Mouse (Mus musculus): ENCODE data around the gene Irak2. TPM values are rescaled to one million over a fixed set of nuclear protein-coding genes. Genes with fewer than 3 reads are reported as not detected.

Gene Irak2
- polyA plus RNA-seq, 1 experiment from 2014 or later, result 11.0 TPM

GRCm38 (mm10) chr6:113612258-113612969, 25.9 kb upstream of the Irak2 start:
- no peak overlapping the region for H3K4me2 ChIP-seq (replicated peaks)
- no peaks in the 10 kb centered on the region for H3K27me3 ChIP-seq (replicated peaks)
- H3K27ac ChIP-seq, result no peak overlapping the region
- H3K9ac ChIP-seq, result no peak overlapping the region
- no peaks in the 10 kb centered on the region for H3K9me3 ChIP-seq
- peaks cover 33% of the 10 kb centered on the region for H3K36me3 ChIP-seq
- H3K4me3 ChIP-seq (replicated peaks), result no peak overlapping the region
- 87% methylated on average over 8 of the region's 8 CpGs for WGBS
- ATAC-seq, result no peak
- no peaks in the 10 kb centered on the region for H3K4me1 ChIP-seq (replicated peaks)

DNA sequence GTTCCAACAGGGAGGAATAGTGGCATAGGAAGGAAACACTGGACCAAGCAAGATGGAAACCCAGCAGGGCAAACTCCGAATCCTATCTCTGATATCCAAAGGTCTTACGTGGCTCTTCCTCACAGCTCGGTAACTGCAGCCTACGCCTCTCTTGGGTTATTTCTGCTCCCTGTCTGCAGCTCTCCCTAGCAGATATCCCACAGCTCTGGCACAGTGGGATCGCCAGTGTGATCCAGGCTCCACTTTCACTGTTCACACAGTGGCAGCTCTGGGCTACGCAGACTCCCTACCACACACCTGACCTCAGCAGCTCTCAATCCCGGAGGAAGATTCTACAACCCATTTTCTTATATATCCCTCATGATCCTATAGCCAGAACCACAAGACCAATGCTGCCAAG, 24.1 kb upstream of the Irak2 start:
- H3K36me3 ChIP-seq, result peaks cover 40% of the 10 kb centered on the region
- no peaks in the 10 kb centered on the region for H3K4me1 ChIP-seq (replicated peaks)
- H3K9ac ChIP-seq, result no peak overlapping the region
- H3K27me3 ChIP-seq (replicated peaks), result no peaks in the 10 kb centered on the region
- WGBS, result 94% methylated on average over 7 of the region's 7 CpGs
- no peak overlapping the region for H3K4me2 ChIP-seq (replicated peaks)
- no peak for ATAC-seq
- no peak overlapping the region for H3K27ac ChIP-seq
- no peaks in the 10 kb centered on the region for H3K9me3 ChIP-seq
- no peak overlapping the region for H3K4me3 ChIP-seq (replicated peaks)

DNA sequence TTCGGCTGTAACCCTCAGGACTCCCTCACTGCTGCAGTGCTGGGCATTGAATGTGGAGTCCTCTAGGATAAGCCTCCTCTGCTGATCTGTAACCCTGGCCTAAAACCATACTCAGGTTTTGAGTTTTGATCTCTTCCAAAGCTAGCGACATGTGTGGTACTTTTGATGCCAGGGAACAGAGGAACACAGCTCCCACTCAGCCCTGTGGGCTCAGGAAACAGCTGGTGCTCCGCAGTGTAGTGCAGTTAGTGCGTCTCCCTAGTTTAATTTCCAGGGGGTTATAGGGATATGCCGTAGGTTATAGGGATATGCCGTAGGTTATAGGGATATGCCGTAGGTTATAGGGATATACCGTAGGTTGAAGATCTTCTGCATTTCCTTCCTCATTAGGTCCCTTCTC, 23.3 kb upstream of the Irak2 start:
- no peak overlapping the region for H3K4me3 ChIP-seq (replicated peaks)
- H3K9me3 ChIP-seq, result no peaks in the 10 kb centered on the region
- H3K27ac ChIP-seq, result no peak overlapping the region
- H3K36me3 ChIP-seq, result peaks cover 40% of the 10 kb centered on the region
- 92% methylated on average over 8 of the region's 8 CpGs for WGBS
- no peak overlapping the region for H3K9ac ChIP-seq
- no peak for ATAC-seq
- H3K27me3 ChIP-seq (replicated peaks), result no peaks in the 10 kb centered on the region
- H3K4me2 ChIP-seq (replicated peaks), result no peak overlapping the region
- H3K4me1 ChIP-seq (replicated peaks), result no peaks in the 10 kb centered on the region

GRCm38 (mm10) chr6:113615489-113615888, 22.8 kb upstream of the Irak2 start:
- H3K9ac ChIP-seq, result no peak overlapping the region
- H3K4me1 ChIP-seq (replicated peaks), result no peaks in the 10 kb centered on the region
- 90% methylated on average over 4 of the region's 4 CpGs for WGBS
- ATAC-seq, result no peak
- no peak overlapping the region for H3K27ac ChIP-seq
- no peak overlapping the region for H3K4me2 ChIP-seq (replicated peaks)
- no peaks in the 10 kb centered on the region for H3K27me3 ChIP-seq (replicated peaks)
- H3K9me3 ChIP-seq, result no peaks in the 10 kb centered on the region
- H3K4me3 ChIP-seq (replicated peaks), result no peak overlapping the region
- H3K36me3 ChIP-seq, result peaks cover 40% of the 10 kb centered on the region

- H3K27ac ChIP-seq, result peak overlapping the region; percentile 92; the same call in 1 of the 2 replicates
- H3K9ac ChIP-seq, result peak overlapping the region; percentile 82; the same call in 1 of the 2 replicates
- no peaks in the 10 kb centered on the region for H3K27me3 ChIP-seq (replicated peaks)
- no peak for ATAC-seq
- H3K9me3 ChIP-seq, result no peaks in the 10 kb centered on the region
- H3K4me1 ChIP-seq (replicated peaks), result peaks cover 5% of the 10 kb centered on the region; the same call in 1 of the 2 replicates
- H3K36me3 ChIP-seq, result peaks cover 6% of the 10 kb centered on the region; the same call in 1 of the 2 replicates
- peak overlapping the region; percentile 78 for H3K4me3 ChIP-seq (replicated peaks)
- peak overlapping the region; percentile 83 for H3K4me2 ChIP-seq (replicated peaks)
- WGBS, result 67% methylated on average over 5 of the region's 5 CpGs
Observed at GRCm38 (mm10) chr6:113623386-113623785, 14.9 kb upstream of the Irak2 start.

GRCm38 (mm10) chr6:113623941-113624751, 14.1 kb upstream of the Irak2 start, which contains the start of gene Vhl:
Vhl (plus strand) TSS chr6:113623959.
- Histone ChIP-seq H3K4me1 (replicated peaks) (peaks cover 5% of the 10 kb centered on the region; the same call in 1 of the 2 replicates), H3K36me3 (peaks cover 9% of the 10 kb centered on the region), H3K9me3 (no peaks in the 10 kb centered on the region), H3K9ac (peak within 1 kb of the TSS; percentile 82), H3K4me2 (replicated peaks) (peak within 1 kb of the TSS; percentile 83), H3K27me3 (replicated peaks) (no peaks in the 10 kb centered on the region), H3K4me3 (replicated peaks) (peak within 1 kb of the TSS; percentile 78), H3K27ac (peak within 1 kb of the TSS; percentile 92)
- 1% methylated on average over 68 of the region's 76 CpGs for WGBS
- ATAC-seq, result peak; percentile 94

DNA sequence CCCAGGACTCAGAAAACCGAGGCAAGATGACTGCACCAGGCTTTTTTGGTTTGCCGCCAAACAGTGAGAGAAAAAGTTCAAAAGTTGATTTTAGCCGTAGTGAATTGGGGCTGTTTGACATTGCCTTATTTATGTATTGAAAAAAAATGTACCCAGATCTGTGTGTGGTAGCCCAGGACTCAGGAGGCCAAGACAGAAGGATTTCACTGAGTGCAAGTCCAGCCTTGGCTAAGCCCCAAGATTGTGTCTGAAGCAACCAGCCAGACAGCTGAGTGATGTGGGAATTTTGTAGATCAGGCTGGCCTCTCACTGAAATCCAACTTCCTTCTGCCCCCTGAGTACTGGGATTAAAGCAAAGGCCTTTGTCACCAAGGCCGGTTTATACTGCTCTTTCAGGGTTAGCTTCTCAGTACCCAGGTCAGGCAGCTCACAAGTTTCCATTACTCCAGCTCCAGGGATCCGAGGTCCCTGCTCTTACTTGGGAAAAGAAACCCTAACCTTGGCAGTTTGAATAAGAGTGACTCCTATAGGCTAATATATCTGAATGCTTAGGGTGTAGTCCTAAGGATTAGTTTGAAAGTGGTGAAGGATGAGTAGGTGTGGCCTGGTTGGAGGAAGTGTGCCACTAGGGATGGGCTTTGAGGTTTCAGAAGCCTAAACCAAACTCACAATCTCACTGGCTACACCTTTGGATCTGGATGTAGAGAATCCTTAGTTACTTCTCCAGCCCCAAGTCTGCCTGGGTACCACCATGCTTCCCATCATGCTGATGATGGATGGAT, 13.1 kb upstream of the Irak2 start:
- H3K4me3 ChIP-seq (replicated peaks), result peak overlapping the region; percentile 78
- H3K4me2 ChIP-seq (replicated peaks), result peak overlapping the region; percentile 83
- H3K9ac ChIP-seq, result peak overlapping the region; percentile 82
- WGBS, result 35% methylated on average over 5 of the region's 5 CpGs
- no peaks in the 10 kb centered on the region for H3K9me3 ChIP-seq
- H3K27ac ChIP-seq, result no peak overlapping the region
- ATAC-seq, result no peak
- no peaks in the 10 kb centered on the region for H3K27me3 ChIP-seq (replicated peaks)
- H3K4me1 ChIP-seq (replicated peaks), result peaks cover 5% of the 10 kb centered on the region; the same call in 1 of the 2 replicates
- peaks cover 12% of the 10 kb centered on the region for H3K36me3 ChIP-seq

DNA sequence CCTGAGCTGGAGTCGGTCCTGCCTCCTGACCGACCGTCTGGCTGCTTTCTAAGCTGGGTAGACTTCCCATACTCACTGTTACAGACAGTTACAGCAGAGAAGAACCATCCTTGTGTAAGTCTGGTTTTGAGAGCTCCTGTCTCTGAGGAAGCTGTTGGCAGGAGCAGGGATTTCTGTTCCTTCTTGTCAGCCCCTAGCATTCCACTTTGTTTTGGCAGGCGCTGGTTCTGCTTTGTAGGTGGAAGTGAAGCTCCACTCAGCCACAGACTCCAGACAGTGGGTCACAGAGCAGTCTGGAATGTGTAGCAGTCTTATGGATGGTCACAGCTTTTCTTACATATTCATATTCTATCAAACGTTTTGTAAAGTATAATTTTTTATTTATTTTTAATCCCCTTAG, 7.9 kb upstream of the Irak2 start:
- H3K36me3 ChIP-seq, result peaks cover 16% of the 10 kb centered on the region
- ATAC-seq, result no peak

GRCm38 (mm10) chr6:113632863-113633262, 5.4 kb upstream of the Irak2 start:
- 92% methylated on average over 4 of the region's 4 CpGs for WGBS
- no peak overlapping the region for H3K9ac ChIP-seq
- H3K27ac ChIP-seq, result no peak overlapping the region
- no peaks in the 10 kb centered on the region for H3K27me3 ChIP-seq (replicated peaks)
- no peak overlapping the region for H3K4me2 ChIP-seq (replicated peaks)
- H3K9me3 ChIP-seq, result no peaks in the 10 kb centered on the region
- H3K36me3 ChIP-seq, result peaks cover 15% of the 10 kb centered on the region
- ATAC-seq, result no peak
- H3K4me3 ChIP-seq (replicated peaks), result no peak overlapping the region
- H3K4me1 ChIP-seq (replicated peaks), result no peaks in the 10 kb centered on the region

More for the DNA sequence above, 7.9 kb upstream of the Irak2 start:
- H3K9me3 ChIP-seq, result no peaks in the 10 kb centered on the region
- H3K4me2 ChIP-seq (replicated peaks), result no peak overlapping the region
- no peaks in the 10 kb centered on the region for H3K4me1 ChIP-seq (replicated peaks)
- H3K4me3 ChIP-seq (replicated peaks), result no peak overlapping the region
- no peak overlapping the region for H3K9ac ChIP-seq
- H3K27ac ChIP-seq, result no peak overlapping the region
- WGBS, result 80% methylated on average over 5 of the region's 5 CpGs
- no peaks in the 10 kb centered on the region for H3K27me3 ChIP-seq (replicated peaks)

- Histone ChIP-seq H3K9ac (no peak overlapping the region), H3K27me3 (replicated peaks) (no peaks in the 10 kb centered on the region), H3K4me3 (replicated peaks) (no peak overlapping the region), H3K9me3 (no peaks in the 10 kb centered on the region), H3K27ac (no peak overlapping the region), H3K36me3 (no peaks in the 10 kb centered on the region), H3K4me1 (replicated peaks) (no peaks in the 10 kb centered on the region), H3K4me2 (replicated peaks) (peak overlapping the region; percentile 69; the same call in 1 of the 2 replicates)
- peak; percentile 37 for ATAC-seq
- WGBS, result 81% methylated on average over 4 of the region's 4 CpGs
Observed at GRCm38 (mm10) chr6:113639201-113639600, 934 bp downstream of the Irak2 start.

GRCm38 (mm10) chr6:113642605-113643004, 4.3 kb downstream of the Irak2 start:
- H3K9ac ChIP-seq, result no peak overlapping the region
- H3K4me3 ChIP-seq (replicated peaks), result no peak overlapping the region
- H3K4me2 ChIP-seq (replicated peaks), result no peak overlapping the region
- H3K9me3 ChIP-seq, result no peaks in the 10 kb centered on the region
- 77% methylated on average over 8 of the region's 8 CpGs for WGBS
- H3K27me3 ChIP-seq (replicated peaks), result no peaks in the 10 kb centered on the region
- no peaks in the 10 kb centered on the region for H3K36me3 ChIP-seq
- H3K4me1 ChIP-seq (replicated peaks), result no peaks in the 10 kb centered on the region
- H3K27ac ChIP-seq, result no peak overlapping the region
- no peak for ATAC-seq

GRCm38 (mm10) chr6:113643021-113643420, 4.8 kb downstream of the Irak2 start:
- Histone ChIP-seq H3K9me3 (no peaks in the 10 kb centered on the region), H3K36me3 (no peaks in the 10 kb centered on the region), H3K9ac (no peak overlapping the region), H3K4me3 (replicated peaks) (no peak overlapping the region), H3K4me2 (replicated peaks) (no peak overlapping the region), H3K4me1 (replicated peaks) (no peaks in the 10 kb centered on the region), H3K27ac (no peak overlapping the region), H3K27me3 (replicated peaks) (no peaks in the 10 kb centered on the region)
- 76% methylated on average over 4 of the region's 4 CpGs for WGBS
- ATAC-seq, result no peak
